Mouse (Mus musculus) heart, postnatal 10 days (tissue): ENCODE data around the gene Opcml. TPM values are rescaled to one million over a fixed set of nuclear protein-coding genes. Genes with fewer than 3 reads are reported as not detected.
A peak's percentile ranks its signal among the peaks of the same experiment; 100 is the strongest.

Source experiments
- DNase-seq, 2 experiments: peaks; one replicate each; pipeline ENCODE4 v3.0.0; 2021
- intact Hi-C: fragments of 180-260 bp; cut with DNase I; formaldehyde crosslinking; loops from one replicate; pipeline ENCODE4 v1.15.1; 2025
- total RNA-seq, 2 experiments: library from RNA; stranded (reverse); gene quantifications; 2 replicates each; pipeline ENCODE4 v1.2.3; 2021

The Opcml gene
- total RNA-seq, 2 experiments from 2014 or later: 1.1 to 1.7 TPM

GRCm38 (mm10) chr9:28222726-28223125 lies 432.2 kb downstream of the Opcml start:
- intact Hi-C loops: no loop called here
- no peak for DNase-seq

- intact Hi-C loops: no loop called here
- no peak for DNase-seq
Measured at GRCm38 (mm10) chr9:28225824-28226569, 435.4 kb downstream of the Opcml start.

GRCm38 (mm10) chr9:28226570-28226951 lies 436.0 kb downstream of the Opcml start:
- intact Hi-C loops: no loop called here
- DNase-seq: no peak

GRCm38 (mm10) chr9:28238450-28238849 lies 447.9 kb downstream of the Opcml start:
- DNase-seq: no peak

GRCm38 (mm10) chr9:28247742-28248503 lies 457.3 kb downstream of the Opcml start:
- intact Hi-C loops: loop anchor here (1.0 to 10.0 kb wide), 2 partner anchors 513 to 838 kb away; no protein-coding TSS in a partner anchor
- peak; percentile 1 to 4 for DNase-seq

More at GRCm38 (mm10) chr9:28238450-28238849, 447.9 kb downstream of the Opcml start:
- intact Hi-C loops: no loop called here

GRCm38 (mm10) chr9:28251341-28251740 lies 460.8 kb downstream of the Opcml start:
- no peak for DNase-seq
- intact Hi-C loops: no loop called here

GRCm38 (mm10) chr9:28255128-28255904 lies 464.7 kb downstream of the Opcml start:
- no peak for DNase-seq
- intact Hi-C loops: no loop called here

GRCm38 (mm10) chr9:28255905-28256268 lies 465.3 kb downstream of the Opcml start:
- intact Hi-C loops: no loop called here
- no peak for DNase-seq

- intact Hi-C loops: loop anchor here (1.0 to 10.0 kb wide), 6 partner anchors 68 to 1390 kb away; no protein-coding TSS in a partner anchor
- DNase-seq: peak; percentile 70 to 84
Measured at GRCm38 (mm10) chr9:28261078-28261753, 470.6 kb downstream of the Opcml start.

- intact Hi-C loops: loop anchor here (2.0 to 10.0 kb wide), 3 partner anchors 140 to 1195 kb away; no protein-coding TSS in a partner anchor
- no peak for DNase-seq
Measured at GRCm38 (mm10) chr9:28262021-28262420, 471.4 kb downstream of the Opcml start.

GRCm38 (mm10) chr9:28262896-28263295 lies 472.3 kb downstream of the Opcml start:
- intact Hi-C loops: loop anchor here (2.0 to 10.0 kb wide), 3 partner anchors 139 to 1194 kb away; no protein-coding TSS in a partner anchor
- no peak for DNase-seq

- intact Hi-C loops: loop anchor here (5.0 to 10.0 kb wide), 2 partner anchors 138 to 940 kb away; no protein-coding TSS in a partner anchor
- DNase-seq: no peak
Measured at GRCm38 (mm10) chr9:28264761-28265160, 474.2 kb downstream of the Opcml start.

- no peak for DNase-seq
- intact Hi-C loops: no loop called here
Measured at GRCm38 (mm10) chr9:28273816-28274215, 483.2 kb downstream of the Opcml start.

GRCm38 (mm10) chr9:28278555-28278954 lies 488.0 kb downstream of the Opcml start:
- no peak for DNase-seq
- intact Hi-C loops: no loop called here

GRCm38 (mm10) chr9:28281025-28281424 lies 490.4 kb downstream of the Opcml start:
- DNase-seq: peak; percentile 53 to 64
- intact Hi-C loops: no loop called here

GRCm38 (mm10) chr9:28281571-28281970 lies 491.0 kb downstream of the Opcml start:
- no peak for DNase-seq
- intact Hi-C loops: no loop called here

- no peak for DNase-seq
- intact Hi-C loops: no loop called here
Measured at GRCm38 (mm10) chr9:28285016-28285415, 494.4 kb downstream of the Opcml start.

- intact Hi-C loops: no loop called here
- DNase-seq: no peak
Measured at GRCm38 (mm10) chr9:28286384-28286783, 495.8 kb downstream of the Opcml start.

GRCm38 (mm10) chr9:28287485-28287884 lies 496.9 kb downstream of the Opcml start:
- intact Hi-C loops: no loop called here
- DNase-seq: no peak

- intact Hi-C loops: no loop called here
- peak; percentile 37 to 51 for DNase-seq
Measured at GRCm38 (mm10) chr9:28289696-28290330, 499.2 kb downstream of the Opcml start.
